Mouse (Mus musculus) mouse embryonic stem cell (cell line): ENCODE data around the gene Mageb16.

Experiments used
- in situ Hi-C, 2 experiments: fragments of 300-500 bp; cut with MboI; formaldehyde crosslinking; loops; 1 replicate in 1 of 2; 3 replicates in 1 of 2; pipeline ENCODE4 v1.14.3; 2019 to 2020; ENCODE audit warnings: low sequenced_read_pairs in 2 of 2, low pct_unique_long_range_greater_than_20kb in 1 of 2, mixed read lengths in 1 of 2; ENCODE audit not compliant: unreplicated experiment in 1 of 2

The Mageb16 gene

GRCm38 (mm10) chrX:79671411-79671810, at the start of gene Mageb16:
Gene Mageb16 (minus strand): TSS chrX:79671435.
- in situ Hi-C loops: no loop called here

GRCm38 (mm10) chrX:79651091-79651490, 20.1 kb downstream of the Mageb16 start:
- in situ Hi-C loops: no loop called here

GRCm38 (mm10) chrX:79635396-79635795, 35.8 kb downstream of the Mageb16 start:
- in situ Hi-C loops: no loop called here

GRCm38 (mm10) chrX:79606462-79606861, 64.8 kb downstream of the Mageb16 start:
- in situ Hi-C loops: no loop called here
